Mouse (Mus musculus): ENCODE measurements at regions not wholly inside any gene's neighbourhood (a gene's known extent, or its start where the extent isn't known, plus 50 kb on each side); places are given as distances from the start of the nearest gene placed in this dataset.

GRCm38 (mm10) chr15:62908379-62908778, 936.6 kb downstream of the Gsdmc2 start:
- Histone ChIP-seq H3K9me3 (replicated peaks; ENCODE audit: control insufficient read depth, low read length, poor library complexity, severe bottlenecking) (0 out of 2 replicates have a peak, but pooled peaks cover 2% of the 10 kb centered on the region), H3K4me1 (ENCODE audit: control insufficient read depth, insufficient read depth, low read length) (0 out of 2 replicates have a peak, but pooled peaks cover 2% of the 10 kb centered on the region), H3K27me3 (ENCODE audit: control insufficient read depth, insufficient read depth, low read depth, low read length) (no peaks in the 10 kb centered on the region; the same call in 1 of the 2 replicates), H3K4me3 (ENCODE audit: low read depth, low read length) (no peak overlapping the region), H3K4me2 (ENCODE audit: low read length) (no peak overlapping the region), H3K36me3 (ENCODE audit: control insufficient read depth, insufficient read depth, low read length) (no peaks in the 10 kb centered on the region), H3K9ac (ENCODE audit: low read depth, low read length) (no peak overlapping the region), H3K27ac (ENCODE audit: low read length) (no peak overlapping the region)
- no peak for ATAC-seq
- WGBS, result 50% methylated on average over 4 of the region's 4 CpGs

GRCm38 (mm10) chr15:62907181-62907580, 937.8 kb downstream of the Gsdmc2 start:
- H3K27ac ChIP-seq (ENCODE audit: low read length), result no peak overlapping the region
- H3K9ac ChIP-seq (ENCODE audit: low read depth, low read length), result no peak overlapping the region
- WGBS, result 100% methylated on average over 2 of the region's 2 CpGs
- peaks cover 8% of the 10 kb centered on the region; the same call in 1 of the 2 replicates for H3K4me1 ChIP-seq (ENCODE audit: control insufficient read depth, insufficient read depth, low read length)
- H3K9me3 ChIP-seq (replicated peaks; ENCODE audit: control insufficient read depth, low read length, poor library complexity, severe bottlenecking), result 0 out of 2 replicates have a peak, but pooled peaks cover 2% of the 10 kb centered on the region
- no peaks in the 10 kb centered on the region for H3K36me3 ChIP-seq (ENCODE audit: control insufficient read depth, insufficient read depth, low read length)
- H3K4me2 ChIP-seq (ENCODE audit: low read length), result no peak overlapping the region
- no peaks in the 10 kb centered on the region; the same call in 1 of the 2 replicates for H3K27me3 ChIP-seq (ENCODE audit: control insufficient read depth, insufficient read depth, low read depth, low read length)
- ATAC-seq, result no peak
- H3K4me3 ChIP-seq (ENCODE audit: low read depth, low read length), result no peak overlapping the region

DNA sequence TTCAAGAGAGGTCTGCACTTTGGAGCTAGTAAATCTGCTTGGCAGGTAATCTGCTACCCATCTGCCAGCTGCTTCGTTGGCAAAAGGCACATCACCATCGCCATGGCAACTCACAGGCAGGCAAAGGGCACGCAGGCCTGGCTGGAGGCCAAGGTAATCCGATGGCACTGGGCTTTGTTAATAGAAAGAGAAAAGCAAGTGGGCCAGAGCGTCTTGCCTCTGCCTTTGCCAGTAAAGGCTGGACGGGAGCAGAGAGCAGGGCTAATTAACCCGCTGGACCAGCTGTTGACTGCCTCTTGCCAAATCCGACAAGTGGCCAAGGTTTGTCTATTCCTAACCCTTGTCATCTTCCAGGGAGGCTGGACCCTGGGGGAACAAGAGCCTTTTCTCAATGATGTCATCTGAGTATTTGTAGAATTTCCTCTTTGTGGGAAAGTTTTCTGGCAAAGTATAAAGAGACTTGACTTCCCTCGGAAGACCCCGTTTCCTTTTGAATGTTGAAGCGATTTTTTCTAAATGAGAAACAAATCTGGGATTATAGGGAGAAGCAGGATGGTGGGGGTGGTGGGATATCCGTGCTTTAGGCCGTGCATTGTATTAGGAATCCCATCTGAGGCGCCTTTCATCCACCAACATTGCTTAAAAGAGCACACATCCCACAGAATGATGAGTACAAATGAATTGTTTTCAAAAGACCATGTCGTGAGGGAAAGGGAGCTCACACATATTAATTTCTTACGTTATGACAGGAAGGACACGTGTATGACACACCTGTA, 941.7 kb downstream of the Gsdmc2 start:
- Histone ChIP-seq H3K27me3 (ENCODE audit: control insufficient read depth, insufficient read depth, low read depth, low read length) (no peaks in the 10 kb centered on the region; the same call in 1 of the 2 replicates), H3K4me2 (ENCODE audit: low read length) (no peak overlapping the region), H3K9me3 (replicated peaks; ENCODE audit: control insufficient read depth, low read length, poor library complexity, severe bottlenecking) (no peaks in the 10 kb centered on the region), H3K36me3 (ENCODE audit: control insufficient read depth, insufficient read depth, low read length) (no peaks in the 10 kb centered on the region), H3K9ac (ENCODE audit: low read depth, low read length) (no peak overlapping the region), H3K27ac (ENCODE audit: low read length) (0 out of 2 replicates have a peak overlapping the region, but pooled peaks have one; percentile 5), H3K4me1 (ENCODE audit: control insufficient read depth, insufficient read depth, low read length) (peaks cover 8% of the 10 kb centered on the region; the same call in 1 of the 2 replicates), H3K4me3 (ENCODE audit: low read depth, low read length) (no peak overlapping the region)
- WGBS, result 6% methylated on average over 17 of the region's 17 CpGs
- ATAC-seq, result peak; percentile 96

- Histone ChIP-seq H3K4me1 (ENCODE audit: control insufficient read depth, insufficient read depth, low read length) (peaks cover 8% of the 10 kb centered on the region; the same call in 1 of the 2 replicates), H3K27me3 (ENCODE audit: control insufficient read depth, insufficient read depth, low read depth, low read length) (no peaks in the 10 kb centered on the region; the same call in 1 of the 2 replicates), H3K27ac (ENCODE audit: low read length) (no peak overlapping the region), H3K36me3 (ENCODE audit: control insufficient read depth, insufficient read depth, low read length) (no peaks in the 10 kb centered on the region), H3K9me3 (replicated peaks; ENCODE audit: control insufficient read depth, low read length, poor library complexity, severe bottlenecking) (no peaks in the 10 kb centered on the region), H3K4me2 (ENCODE audit: low read length) (no peak overlapping the region), H3K4me3 (ENCODE audit: low read depth, low read length) (no peak overlapping the region), H3K9ac (ENCODE audit: low read depth, low read length) (no peak overlapping the region)
- ATAC-seq, result no peak
- 89% methylated on average over 4 of the region's 4 CpGs for WGBS
Observed at GRCm38 (mm10) chr15:62901955-62902354, 943.0 kb downstream of the Gsdmc2 start.

GRCm38 (mm10) chr15:62889798-62890197, 955.2 kb downstream of the Gsdmc2 start:
- no peaks in the 10 kb centered on the region for H3K36me3 ChIP-seq (ENCODE audit: control insufficient read depth, insufficient read depth, low read length)
- no peaks in the 10 kb centered on the region for H3K4me1 ChIP-seq (ENCODE audit: control insufficient read depth, insufficient read depth, low read length)
- no peak overlapping the region for H3K9ac ChIP-seq (ENCODE audit: low read depth, low read length)
- no peaks in the 10 kb centered on the region for H3K9me3 ChIP-seq (replicated peaks; ENCODE audit: control insufficient read depth, low read length, poor library complexity, severe bottlenecking)
- no peak overlapping the region for H3K27ac ChIP-seq (ENCODE audit: low read length)
- no peaks in the 10 kb centered on the region for H3K27me3 ChIP-seq (ENCODE audit: control insufficient read depth, insufficient read depth, low read depth, low read length)
- no peak overlapping the region for H3K4me2 ChIP-seq (ENCODE audit: low read length)
- WGBS, result 89% methylated on average over 4 of the region's 4 CpGs
- no peak overlapping the region for H3K4me3 ChIP-seq (ENCODE audit: low read depth, low read length)
- no peak for ATAC-seq

DNA sequence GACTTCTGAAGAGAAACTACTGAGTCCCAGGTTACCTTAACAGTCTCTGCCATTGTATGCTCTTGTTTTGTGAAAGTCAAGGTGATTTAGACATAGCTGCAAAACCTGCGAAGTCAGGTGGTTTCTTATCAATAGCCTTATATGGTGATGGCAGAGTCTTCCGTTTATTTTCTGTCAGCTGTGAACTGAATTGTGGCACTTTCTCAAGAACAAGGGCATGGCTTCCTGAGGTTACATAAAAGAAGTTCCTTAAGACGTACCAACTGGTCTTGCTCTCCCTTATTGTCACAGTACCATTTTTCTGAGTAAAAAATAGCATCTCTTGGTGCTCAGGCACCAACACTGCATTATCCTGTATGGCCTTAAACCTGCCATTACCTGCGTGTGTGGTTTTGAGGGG, 959.6 kb downstream of the Gsdmc2 start:
- no peaks in the 10 kb centered on the region for H3K36me3 ChIP-seq (ENCODE audit: control insufficient read depth, insufficient read depth, low read length)
- no peak for ATAC-seq
- WGBS, result 88% methylated on average over 4 of the region's 4 CpGs
- H3K9me3 ChIP-seq (replicated peaks; ENCODE audit: control insufficient read depth, low read length, poor library complexity, severe bottlenecking), result no peaks in the 10 kb centered on the region
- H3K4me1 ChIP-seq (ENCODE audit: control insufficient read depth, insufficient read depth, low read length), result no peaks in the 10 kb centered on the region
- no peak overlapping the region for H3K4me2 ChIP-seq (ENCODE audit: low read length)
- H3K4me3 ChIP-seq (ENCODE audit: low read depth, low read length), result no peak overlapping the region
- no peak overlapping the region for H3K27ac ChIP-seq (ENCODE audit: low read length)
- no peak overlapping the region for H3K9ac ChIP-seq (ENCODE audit: low read depth, low read length)
- no peaks in the 10 kb centered on the region for H3K27me3 ChIP-seq (ENCODE audit: control insufficient read depth, insufficient read depth, low read depth, low read length)

DNA sequence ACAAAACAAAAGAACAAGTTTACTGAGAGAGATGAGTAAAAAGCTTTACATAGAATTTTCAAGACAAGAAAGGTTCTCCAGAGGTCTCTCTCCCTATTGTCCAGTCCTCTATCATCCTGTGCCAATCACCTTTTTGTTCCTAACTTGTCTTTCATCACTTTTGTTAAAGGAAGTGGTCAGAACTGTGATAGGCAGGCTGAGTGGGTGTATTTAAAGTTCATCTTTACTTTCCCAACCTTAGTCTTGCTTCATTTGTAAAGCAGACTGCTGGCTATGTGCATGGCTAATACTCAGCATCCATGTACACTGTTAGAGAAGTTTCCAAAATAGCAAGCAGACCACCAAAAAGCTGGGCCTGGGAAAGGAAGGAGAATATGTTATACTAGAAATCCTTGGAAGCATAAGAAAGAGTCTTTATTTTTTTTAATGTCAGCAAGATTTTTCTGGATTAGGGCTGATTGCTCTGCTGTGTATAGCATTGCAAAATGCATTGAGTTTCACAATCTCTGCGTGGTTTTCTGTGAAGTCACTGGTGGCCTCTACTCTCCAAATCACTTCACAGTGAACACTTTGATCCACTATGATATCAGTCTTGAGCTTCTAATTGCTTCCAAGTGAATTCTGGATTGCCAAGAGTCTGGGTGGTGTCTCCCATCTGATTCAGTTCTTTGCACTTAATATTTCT, 973.8 kb downstream of the Gsdmc2 start:
- Histone ChIP-seq H3K9me3 (replicated peaks; ENCODE audit: control insufficient read depth, low read length, poor library complexity, severe bottlenecking) (no peaks in the 10 kb centered on the region), H3K27ac (ENCODE audit: low read length) (no peak overlapping the region), H3K36me3 (ENCODE audit: control insufficient read depth, insufficient read depth, low read length) (no peaks in the 10 kb centered on the region), H3K4me1 (ENCODE audit: control insufficient read depth, insufficient read depth, low read length) (no peaks in the 10 kb centered on the region), H3K27me3 (ENCODE audit: control insufficient read depth, insufficient read depth, low read depth, low read length) (no peaks in the 10 kb centered on the region), H3K4me2 (ENCODE audit: low read length) (no peak overlapping the region), H3K4me3 (ENCODE audit: low read depth, low read length) (no peak overlapping the region), H3K9ac (ENCODE audit: low read depth, low read length) (no peak overlapping the region)
- 83% methylated on average over 1 of the region's 1 CpGs for WGBS
- ATAC-seq, result no peak

DNA sequence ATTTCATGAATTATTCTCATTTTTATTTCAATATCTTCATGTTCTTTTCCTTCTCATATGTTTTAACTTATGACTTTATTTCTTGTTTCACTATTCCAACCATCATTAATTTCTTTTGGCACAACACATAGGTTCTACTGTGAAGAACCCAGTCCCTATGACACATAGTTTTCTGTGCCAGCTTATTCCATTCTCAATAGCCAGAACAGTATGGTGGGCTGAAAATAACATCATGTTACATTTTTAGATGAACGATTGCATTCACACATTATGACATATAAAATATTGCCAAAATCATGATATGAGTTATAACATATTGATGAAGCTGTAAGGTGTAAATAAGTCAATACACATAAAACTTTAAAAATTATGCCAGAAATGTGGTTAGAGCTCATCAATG, 982.4 kb downstream of the Gsdmc2 start:
- no peak for ATAC-seq
- H3K4me2 ChIP-seq (ENCODE audit: low read length), result no peak overlapping the region
- H3K27ac ChIP-seq (ENCODE audit: low read length), result no peak overlapping the region
- H3K36me3 ChIP-seq (ENCODE audit: control insufficient read depth, insufficient read depth, low read length), result no peaks in the 10 kb centered on the region
- 91% methylated on average over 1 of the region's 1 CpGs for WGBS
- H3K9ac ChIP-seq (ENCODE audit: low read depth, low read length), result no peak overlapping the region
- no peaks in the 10 kb centered on the region for H3K4me1 ChIP-seq (ENCODE audit: control insufficient read depth, insufficient read depth, low read length)
- no peaks in the 10 kb centered on the region for H3K9me3 ChIP-seq (replicated peaks; ENCODE audit: control insufficient read depth, low read length, poor library complexity, severe bottlenecking)
- H3K27me3 ChIP-seq (ENCODE audit: control insufficient read depth, insufficient read depth, low read depth, low read length), result no peaks in the 10 kb centered on the region
- H3K4me3 ChIP-seq (ENCODE audit: low read depth, low read length), result no peak overlapping the region

DNA sequence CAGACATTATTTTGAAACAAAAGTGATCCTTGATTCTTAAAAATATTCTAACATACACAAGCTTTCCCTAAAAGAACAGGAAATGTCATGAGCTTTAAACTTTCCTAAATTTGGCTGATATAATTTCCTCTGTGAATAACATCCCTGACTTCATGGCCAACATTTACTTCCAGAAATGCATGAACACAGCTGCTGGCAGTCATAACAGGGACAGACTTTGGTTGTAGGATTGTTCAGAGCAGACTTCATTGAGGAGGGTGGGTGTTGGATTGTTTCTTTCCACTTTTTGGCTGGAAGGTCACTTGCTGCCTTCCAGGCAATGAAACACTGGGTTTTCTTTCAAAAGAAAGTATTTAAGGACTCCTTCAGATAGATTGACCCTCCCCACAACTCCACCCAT, 983.6 kb downstream of the Gsdmc2 start:
- no peaks in the 10 kb centered on the region for H3K4me1 ChIP-seq (ENCODE audit: control insufficient read depth, insufficient read depth, low read length)
- H3K9me3 ChIP-seq (replicated peaks; ENCODE audit: control insufficient read depth, low read length, poor library complexity, severe bottlenecking), result no peaks in the 10 kb centered on the region
- ATAC-seq, result no peak
- no peaks in the 10 kb centered on the region for H3K27me3 ChIP-seq (ENCODE audit: control insufficient read depth, insufficient read depth, low read depth, low read length)
- no peak overlapping the region for H3K4me2 ChIP-seq (ENCODE audit: low read length)
- no peaks in the 10 kb centered on the region for H3K36me3 ChIP-seq (ENCODE audit: control insufficient read depth, insufficient read depth, low read length)
- no peak overlapping the region for H3K9ac ChIP-seq (ENCODE audit: low read depth, low read length)
- H3K4me3 ChIP-seq (ENCODE audit: low read depth, low read length), result no peak overlapping the region
- H3K27ac ChIP-seq (ENCODE audit: low read length), result no peak overlapping the region
